Mouse (Mus musculus) bone marrow macrophage, adult 2 months (primary cell): Measurements from ENCODE around the gene Tenm4.
"Not testable (repeated sequence)": the region's sequence is repeated elsewhere in the genome, so short reads cannot be mapped to it uniquely, and the experiment has no call there.

Experiments used
- CTCF ChIP-seq: IDR thresholded peaks from 2 replicates; pipeline ENCODE4 v1.5.1; 2012; ENCODE audit warnings: low read depth, mild to moderate bottlenecking, low read length, moderate library complexity
- POLR2A ChIP-seq: IDR thresholded peaks from 2 replicates; pipeline ENCODE4 v1.6.1; 2012; ENCODE audit warnings: mild to moderate bottlenecking, low read depth, low read length, borderline replicate concordance

GRCm38 (mm10) chr7:96630551-96630950 is 459.5 kb downstream of the Tenm4 start:
- not testable (repeated sequence) for TF ChIP-seq CTCF, POLR2A
